Mouse (Mus musculus) C3H10T1/2 (cell line): ENCODE results near the gene Tmem266. TPM values are rescaled to one million over a fixed set of nuclear protein-coding genes. Genes with fewer than 3 reads are reported as not detected.

Source experiments
- polyA plus RNA-seq, 2 experiments: library from polyadenylated mRNA; unstranded; fragments of >200 nt; fragmentation: generic; extraction: Trizol; gene quantifications; one replicate each; pipeline ENCODE4 v1.2.1; 2012; ENCODE audit warnings: missing spikeins in 2 of 2

The Tmem266 gene
- polyA plus RNA-seq = under 1 TPM in 1 of 2 experiments, not detected in 1; 0.09 TPM

DNA sequence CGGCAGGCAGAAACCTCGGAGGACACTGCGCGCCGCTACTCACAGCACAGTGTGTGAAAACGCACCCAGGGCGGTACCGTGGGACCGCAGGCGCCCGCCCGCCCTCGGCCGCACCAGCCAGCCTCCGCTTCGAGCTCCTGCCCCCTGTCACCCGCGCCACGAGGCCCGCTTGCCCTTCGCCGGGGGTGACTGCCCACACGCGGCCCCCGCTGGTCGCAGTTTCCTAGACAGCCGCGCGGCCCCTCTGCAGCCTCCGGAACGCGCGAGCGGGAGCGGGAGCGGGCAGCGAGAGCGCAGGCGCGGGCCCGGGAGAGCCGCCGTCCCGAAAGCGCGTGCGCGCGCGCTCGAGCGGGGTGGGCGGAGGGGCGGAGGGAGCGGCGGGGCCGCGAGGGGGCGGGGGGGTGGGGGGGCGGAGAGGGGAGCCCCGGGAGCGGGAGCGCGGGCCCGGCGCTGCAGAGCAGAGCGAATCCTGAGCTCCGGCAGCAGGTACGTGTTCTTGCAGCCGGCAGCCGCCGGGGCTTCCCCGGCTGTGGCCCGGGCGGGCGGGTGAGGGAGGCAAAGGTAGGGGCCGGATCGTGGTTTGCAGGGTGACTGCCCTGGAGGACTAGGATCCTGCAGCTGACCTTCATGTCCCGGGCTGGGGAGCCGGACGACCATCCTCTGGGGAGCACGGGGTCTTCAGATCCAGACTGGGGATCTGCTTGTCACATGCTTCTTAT is at the start of gene Tmem266, which contains the start of gene Nrg4:
TSS of gene Tmem266 (plus strand) at position 399 of the 719 bp plus-strand sequence.
TSS of gene Nrg4 (minus strand) at position 330 of the 719 bp plus-strand sequence.

Other genes with a start within 250 kb of the Tmem266 start
- gene Ube2q2, start 178.1 kb upstream of the Tmem266 start, polyA plus RNA-seq = 1 to 10 TPM in 1 of 2 experiments, under 1 TPM in 1; 0.50 to 3.7 TPM
- gene Fbxo22, start 118.0 kb upstream of the Tmem266 start, polyA plus RNA-seq = 10 to 100 TPM in 1 of 2 experiments, 1 to 10 TPM in 1; 4.6 to 17.1 TPM
- gene Nrg4, start 69 bp upstream of the Tmem266 start, polyA plus RNA-seq = under 1 TPM; 0.13 to 0.27 TPM
- gene Etfa, start 185.3 kb downstream of the Tmem266 start, polyA plus RNA-seq = 100 to 1,000 TPM in 1 of 2 experiments, 1 to 10 TPM in 1; 9.5 to 119 TPM
- 1 to 10 TPM in 1 of 2 experiments, under 1 TPM in 1; 0.44 to 3.6 TPM for gene Isl2, start 211.8 kb downstream of the Tmem266 start, polyA plus RNA-seq